Mouse (Mus musculus) cerebellum, adult 2 months (tissue): ENCODE data around the gene Tbc1d1. TPM values are rescaled to one million over a fixed set of nuclear protein-coding genes. Genes with fewer than 3 reads are reported as not detected.

Experiments used
- DNase-seq, 2 experiments: peaks; one replicate each; pipeline ENCODE4 v3.0.0; 2021
- H3K27ac ChIP-seq: fragments of 200-500 bp; 2 replicates; pipeline ENCODE4 v1.5.1; 2012; ENCODE audit warnings: low read length, control low read depth, inconsistent platforms; ENCODE audit not compliant: insufficient read depth
- H3K27me3 ChIP-seq: fragments of 200-500 bp; 2 replicates; pipeline ENCODE4 v1.6.1; 2012; ENCODE audit warnings: inconsistent platforms, mild to moderate bottlenecking, low read length, moderate library complexity; ENCODE audit not compliant: control insufficient read depth, insufficient read depth
- H3K4me1 ChIP-seq: fragments of 200-500 bp; 2 replicates; pipeline ENCODE4 v1.6.1; 2011; ENCODE audit warnings: low read length; ENCODE audit not compliant: control insufficient read depth, insufficient read depth
- H3K4me3 ChIP-seq: fragments of 200-500 bp; replicated peaks from 2 replicates; pipeline ENCODE3; 2011; ENCODE audit warnings: mild to moderate bottlenecking, low read depth, low read length, control low read depth; ENCODE audit not compliant: insufficient read depth
- CTCF ChIP-seq: fragments of 200-500 bp; IDR thresholded peaks from 2 replicates; pipeline ENCODE4 v1.5.1; 2011; ENCODE audit warnings: low read depth, mild to moderate bottlenecking, control low read depth, low read length, moderate library complexity, borderline replicate concordance; ENCODE audit not compliant: insufficient read depth
- POLR2A ChIP-seq: fragments of 200-500 bp; IDR thresholded peaks from 2 replicates; pipeline ENCODE4 v1.6.1; 2011; ENCODE audit warnings: low read length, control low read depth, borderline replicate concordance; ENCODE audit not compliant: insufficient read depth
- WGBS: fragments of 180-500 bp; shearing (Covaris S2); methylation state at CpG from one replicate; pipeline ENCODE4 v1.1.7; 2018; 5-methylcytosine and 5-hydroxymethylcytosine counted together
- polyA plus RNA-seq: library from polyadenylated mRNA; depleted of rRNA; stranded (reverse); fragments of >200 nt; gene quantifications from 2 replicates; pipeline ENCODE4 v1.2.3, GENCODE M21; 2012

Tbc1d1 gene
- polyA plus RNA-seq, 1 experiment: 17.7 TPM

GRCm38 (mm10) chr5:64228252-64228651 is 72.1 kb downstream of the Tbc1d1 start:
- TF ChIP-seq CTCF (no peak), POLR2A (no peak)
- no peak overlapping the region for H3K27ac ChIP-seq
- 78% methylated on average over 3 of the region's 3 CpGs for WGBS

DNA sequence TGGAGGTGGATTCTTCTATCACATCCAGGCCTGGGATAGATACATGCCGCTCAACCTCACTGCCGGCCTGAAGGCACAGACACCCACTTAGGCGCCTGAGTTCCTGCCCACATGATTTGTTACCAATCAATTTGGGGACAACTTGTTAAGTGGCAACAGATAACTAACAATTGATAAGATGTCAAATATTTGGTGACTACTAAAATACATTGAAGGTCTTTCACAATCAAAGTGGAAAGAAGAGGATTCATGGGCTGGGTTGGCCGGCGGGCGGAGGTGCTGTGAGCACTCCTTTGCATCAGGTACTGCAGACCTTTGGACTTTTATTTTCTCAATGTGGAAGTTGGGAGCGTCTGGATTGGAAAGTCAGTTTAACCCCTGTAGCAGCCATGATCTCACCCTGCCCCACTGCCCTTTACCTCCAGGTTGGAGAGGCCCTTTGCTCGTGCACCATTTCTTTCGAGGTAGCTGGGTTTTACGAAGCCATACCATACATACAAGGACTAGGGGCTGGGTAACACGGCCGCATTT is 73.3 kb downstream of the Tbc1d1 start:
- TF ChIP-seq POLR2A (no peak), CTCF (no peak)
- H3K4me1 ChIP-seq: no peaks in the 10 kb centered on the region
- H3K27ac ChIP-seq: no peak overlapping the region
- no peaks in the 10 kb centered on the region for H3K27me3 ChIP-seq
- no peak for DNase-seq
- 66% methylated on average over 12 of the region's 12 CpGs for WGBS
- peak overlapping the region; percentile 1 for H3K4me3 ChIP-seq

More at GRCm38 (mm10) chr5:64228252-64228651, 72.1 kb downstream of the Tbc1d1 start:
- Histone ChIP-seq H3K27me3 (no peaks in the 10 kb centered on the region), H3K4me1 (no peaks in the 10 kb centered on the region), H3K4me3 (no peak overlapping the region)
- DNase-seq: no peak

DNA sequence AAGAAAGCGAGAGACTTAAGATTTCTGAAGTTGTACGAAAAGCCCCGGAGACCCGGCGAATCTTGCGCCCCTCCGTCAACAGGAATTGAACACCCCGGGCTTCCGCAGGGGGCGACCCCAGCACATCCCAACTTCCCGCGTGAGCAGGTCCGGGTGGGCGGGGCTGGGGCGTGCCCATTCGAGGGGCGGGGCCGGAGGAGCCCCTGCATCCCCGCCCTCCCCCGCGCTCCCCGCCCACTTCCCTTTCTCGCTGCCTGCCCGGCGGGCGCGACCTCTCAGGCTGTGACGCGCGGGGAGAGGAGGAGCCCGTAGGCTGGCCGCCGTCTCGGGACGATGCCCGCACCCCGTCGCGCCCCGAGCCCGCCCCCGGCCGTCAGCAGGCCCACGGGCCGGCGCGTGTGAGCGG is 74.0 kb downstream of the Tbc1d1 start:
- H3K4me3 ChIP-seq: peak overlapping the region; percentile 49
- no peak overlapping the region for H3K27ac ChIP-seq
- no peaks in the 10 kb centered on the region for H3K27me3 ChIP-seq
- TF ChIP-seq POLR2A: no peak
- no peak for TF ChIP-seq CTCF
- 2% methylated on average over 39 of the region's 48 CpGs for WGBS
- peak; percentile 57 to 69 for DNase-seq
- H3K4me1 ChIP-seq: no peaks in the 10 kb centered on the region

DNA sequence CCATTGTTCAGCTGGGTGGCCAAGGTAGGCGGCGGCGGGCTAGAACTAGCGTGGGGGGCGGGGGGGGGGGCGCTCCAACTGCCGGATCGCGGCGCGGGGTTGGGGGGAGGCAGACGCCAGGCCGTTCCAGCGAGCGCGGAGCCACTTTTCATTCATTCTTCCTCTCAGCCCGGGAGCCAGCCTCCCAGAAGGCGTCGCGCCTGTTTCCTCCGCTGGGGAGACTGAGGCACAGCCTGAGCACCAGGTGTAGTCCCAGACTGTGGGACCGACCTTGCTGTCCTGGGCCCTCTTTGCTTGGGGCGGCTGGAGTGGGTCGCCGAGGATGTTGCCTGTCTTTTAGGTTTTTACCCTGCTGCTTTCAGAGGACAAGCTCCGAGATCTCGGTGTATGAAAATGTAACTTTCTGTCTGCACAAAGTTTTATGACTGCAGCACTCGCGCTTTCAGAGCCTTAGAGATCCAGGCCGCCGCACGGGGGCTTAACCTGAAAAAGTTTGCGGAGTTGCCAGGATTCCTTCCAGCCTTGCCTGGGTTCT is 74.5 kb downstream of the Tbc1d1 start:
- Histone ChIP-seq H3K27ac (no peak overlapping the region), H3K4me1 (no peaks in the 10 kb centered on the region), H3K4me3 (peak overlapping the region; percentile 49), H3K27me3 (no peaks in the 10 kb centered on the region)
- no peak for TF ChIP-seq POLR2A
- TF ChIP-seq CTCF: no peak
- 2% methylated on average over 32 of the region's 33 CpGs for WGBS
- DNase-seq: peak; percentile 11 to 14

DNA sequence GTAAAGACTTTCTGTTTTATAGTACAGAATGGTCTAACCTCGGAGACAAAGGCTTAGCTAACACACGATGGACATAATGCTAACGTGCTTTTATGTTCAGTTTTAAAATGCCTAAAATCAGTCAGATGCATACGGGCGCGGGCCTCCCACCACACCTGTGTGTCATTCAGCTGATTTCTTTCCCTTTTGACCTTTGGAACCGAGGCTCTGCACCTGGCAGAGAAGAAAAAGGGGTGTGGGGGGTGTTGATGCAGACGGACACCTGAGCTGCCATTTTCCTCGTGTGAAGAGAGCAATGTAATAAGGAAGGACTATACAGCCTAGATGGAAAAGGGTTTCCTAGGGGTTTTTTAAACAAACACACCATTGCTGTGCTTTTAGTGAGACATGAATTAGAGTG is 76.8 kb downstream of the Tbc1d1 start:
- 93% methylated on average over 9 of the region's 9 CpGs for WGBS
- Histone ChIP-seq H3K4me3 (no peak overlapping the region), H3K27ac (no peak overlapping the region), H3K4me1 (no peaks in the 10 kb centered on the region), H3K27me3 (no peaks in the 10 kb centered on the region)
- no peak for DNase-seq
- TF ChIP-seq POLR2A: no peak

DNA sequence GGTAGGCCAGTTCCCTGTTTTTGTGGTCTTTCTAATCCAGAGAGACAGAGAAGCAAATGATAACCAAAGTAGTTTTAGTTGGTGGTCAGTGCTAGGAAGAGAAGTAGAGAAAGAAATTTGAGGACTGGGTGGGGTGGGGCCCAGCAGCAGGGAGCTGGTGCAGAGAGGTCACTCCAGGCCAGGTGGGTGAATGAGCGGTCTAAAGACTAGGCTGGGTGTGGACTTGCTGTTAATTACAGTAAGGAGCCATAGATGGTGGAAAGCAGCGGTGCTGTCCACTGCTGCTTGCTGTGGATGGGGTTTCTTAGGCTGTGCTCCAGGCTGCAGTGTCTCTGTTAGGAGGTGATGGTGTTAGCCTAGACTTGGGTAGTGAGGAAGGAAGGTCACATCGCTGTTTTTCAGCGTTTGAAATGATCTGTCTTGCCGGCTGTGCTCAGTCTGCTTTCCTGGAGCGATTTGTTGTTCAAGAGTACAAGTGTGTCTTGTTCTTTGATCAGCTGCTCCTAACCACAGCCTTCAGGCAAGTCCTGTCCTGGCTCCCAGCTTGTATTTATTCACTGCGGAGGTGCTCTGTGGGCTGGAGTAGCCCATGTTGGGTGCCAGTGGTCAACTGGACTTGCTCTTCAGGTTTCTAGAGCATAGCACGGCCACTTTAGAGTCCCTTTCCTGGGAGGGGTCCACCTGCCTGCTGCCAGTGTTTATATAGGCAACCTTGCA is 78.3 kb downstream of the Tbc1d1 start:
- TF ChIP-seq POLR2A: no peak
- TF ChIP-seq CTCF: no peak
- H3K27me3 ChIP-seq: no peaks in the 10 kb centered on the region
- H3K27ac ChIP-seq: no peak overlapping the region
- no peaks in the 10 kb centered on the region for H3K4me1 ChIP-seq
- H3K4me3 ChIP-seq: no peak overlapping the region
- 88% methylated on average over 8 of the region's 8 CpGs for WGBS
- no peak for DNase-seq

DNA sequence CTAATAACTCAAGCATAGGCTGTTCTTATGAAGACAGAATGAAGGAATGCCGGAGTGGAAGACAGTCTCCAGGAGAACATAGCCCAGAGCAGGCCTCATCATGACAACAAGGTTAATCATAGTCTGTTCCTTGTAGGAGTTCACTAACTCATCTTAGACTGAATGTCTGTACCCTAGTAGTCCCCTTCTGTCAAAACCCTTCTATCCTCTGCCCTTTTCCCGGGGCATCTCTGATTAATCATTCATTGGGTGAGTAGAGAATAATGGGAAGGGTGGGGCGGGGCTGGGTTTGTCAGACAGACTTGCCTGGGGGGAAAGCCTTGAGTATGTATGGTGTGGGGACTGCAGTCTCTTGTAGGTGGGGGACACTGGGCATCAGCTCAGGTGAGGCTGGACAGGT is 79.1 kb downstream of the Tbc1d1 start:
- no peak overlapping the region for H3K4me3 ChIP-seq
- no peaks in the 10 kb centered on the region for H3K27me3 ChIP-seq
- DNase-seq: no peak
- TF ChIP-seq CTCF (no peak), POLR2A (no peak)
- H3K4me1 ChIP-seq: no peaks in the 10 kb centered on the region
- WGBS: 79% methylated on average over 3 of the region's 3 CpGs
- H3K27ac ChIP-seq: no peak overlapping the region

DNA sequence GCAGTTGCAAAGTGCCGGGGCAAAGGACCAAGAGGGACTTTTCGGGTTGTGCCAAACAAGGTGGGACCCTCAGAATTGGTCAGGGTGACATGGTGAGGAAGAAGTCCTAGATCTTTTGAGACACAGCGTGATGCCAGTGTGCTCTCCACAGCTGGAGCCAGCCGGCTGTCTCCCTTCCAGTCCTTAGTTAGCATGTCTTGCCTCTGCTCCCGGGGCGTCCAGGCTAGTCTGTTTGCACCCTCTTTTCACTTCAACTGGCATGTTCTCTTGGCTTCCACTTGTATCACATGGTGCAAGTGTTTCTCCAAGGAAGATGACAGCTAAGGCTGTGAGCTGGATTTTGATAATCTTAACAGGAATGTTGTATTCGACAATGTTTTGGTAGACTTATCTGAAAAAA is 80.5 kb downstream of the Tbc1d1 start:
- TF ChIP-seq CTCF (no peak), POLR2A (no peak)
- 54% methylated on average over 7 of the region's 7 CpGs for WGBS
- Histone ChIP-seq H3K4me3 (no peak overlapping the region), H3K4me1 (no peaks in the 10 kb centered on the region), H3K27ac (no peak overlapping the region), H3K27me3 (no peaks in the 10 kb centered on the region)
- no peak for DNase-seq
